Mouse (Mus musculus) spleen, postnatal 14 days (tissue): Measurements from ENCODE around the gene Akap13.
A peak's percentile ranks its signal among the peaks of the same experiment; 100 is the strongest.
"Not testable (repeated sequence)": the region's sequence is repeated elsewhere in the genome, so short reads cannot be mapped to it uniquely, and the experiment has no call there.

Source experiments
- DNase-seq, 2 experiments: peaks; one replicate each; pipeline ENCODE4 v3.0.0; 2021 to 2022; ENCODE audit warnings: low spot score in 2 of 2

Akap13 gene

GRCm38 (mm10) chr7:75715026-75715425, 259.7 kb downstream of the Akap13 start:
- DNase-seq: no peak

DNA sequence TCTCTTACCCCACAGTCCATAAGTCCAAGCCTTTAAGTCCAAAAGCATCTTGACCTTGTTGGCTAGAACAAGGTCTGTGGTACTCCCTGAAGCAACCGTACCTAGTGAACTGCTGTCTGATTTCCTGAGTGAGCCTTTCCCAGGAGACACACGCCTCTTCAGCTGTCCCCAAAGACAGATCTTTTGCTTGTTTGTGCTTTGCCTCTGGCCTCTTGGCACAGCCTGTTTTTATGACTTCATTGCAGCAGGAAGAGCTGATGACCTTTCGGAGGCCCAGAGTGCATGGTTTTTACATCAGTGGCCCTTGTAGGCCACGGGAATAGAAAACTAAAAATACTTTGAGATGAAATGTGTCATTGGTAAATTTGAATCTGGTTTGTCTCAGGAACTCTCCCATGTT, 260.6 kb downstream of the Akap13 start:
- DNase-seq: no peak

DNA sequence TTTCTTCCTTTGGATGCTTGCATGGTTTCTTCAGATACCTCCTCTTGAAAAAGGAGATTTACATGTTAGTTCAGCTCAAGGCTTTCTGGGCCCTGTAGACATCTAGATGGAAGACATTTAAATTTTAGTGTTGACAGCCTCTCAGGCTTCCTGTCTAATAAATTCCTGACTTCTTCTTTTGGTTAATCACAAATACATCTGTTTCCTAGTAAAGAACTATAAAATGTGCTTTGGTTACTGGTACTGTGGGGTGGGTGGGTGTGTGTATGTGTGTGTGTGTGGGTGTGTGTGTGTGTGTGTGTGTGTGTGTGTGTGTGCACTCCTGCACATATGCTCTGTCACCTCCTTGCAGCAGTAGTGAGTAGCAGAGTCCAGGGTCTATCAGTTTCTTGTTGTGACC, 262.0 kb downstream of the Akap13 start:
- no peak for DNase-seq

GRCm38 (mm10) chr7:75721302-75721701, 266.0 kb downstream of the Akap13 start:
- no peak for DNase-seq

GRCm38 (mm10) chr7:75724012-75724411, 268.7 kb downstream of the Akap13 start:
- DNase-seq: no peak

- no peak for DNase-seq
Observed at GRCm38 (mm10) chr7:75725899-75726298, 270.6 kb downstream of the Akap13 start.

- no peak for DNase-seq
Observed at GRCm38 (mm10) chr7:75726867-75727266, 271.5 kb downstream of the Akap13 start.

GRCm38 (mm10) chr7:75729652-75730051, 274.3 kb downstream of the Akap13 start:
- DNase-seq: no peak

- no peak for DNase-seq
Observed at GRCm38 (mm10) chr7:75730216-75730615, 274.9 kb downstream of the Akap13 start.

DNA sequence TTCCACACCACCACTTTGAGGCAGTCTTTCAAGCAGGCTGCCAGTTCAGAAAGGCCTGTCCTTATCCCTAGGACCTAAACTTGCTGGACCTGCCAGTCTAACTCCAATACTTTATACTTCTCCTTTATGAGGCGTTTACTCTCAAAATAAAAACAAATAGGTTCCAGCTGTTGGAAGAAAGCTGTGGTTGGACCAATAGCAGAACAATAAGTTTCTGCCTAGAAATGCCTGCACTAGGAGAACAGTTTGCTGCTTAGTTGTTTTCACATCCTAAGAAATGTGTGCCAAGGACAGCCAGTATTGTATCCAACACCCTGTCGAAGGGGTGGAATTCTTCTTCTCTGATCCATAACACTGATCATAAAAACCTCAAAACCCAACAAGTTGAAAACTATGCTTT, 276.6 kb downstream of the Akap13 start:
- DNase-seq: no peak

DNA sequence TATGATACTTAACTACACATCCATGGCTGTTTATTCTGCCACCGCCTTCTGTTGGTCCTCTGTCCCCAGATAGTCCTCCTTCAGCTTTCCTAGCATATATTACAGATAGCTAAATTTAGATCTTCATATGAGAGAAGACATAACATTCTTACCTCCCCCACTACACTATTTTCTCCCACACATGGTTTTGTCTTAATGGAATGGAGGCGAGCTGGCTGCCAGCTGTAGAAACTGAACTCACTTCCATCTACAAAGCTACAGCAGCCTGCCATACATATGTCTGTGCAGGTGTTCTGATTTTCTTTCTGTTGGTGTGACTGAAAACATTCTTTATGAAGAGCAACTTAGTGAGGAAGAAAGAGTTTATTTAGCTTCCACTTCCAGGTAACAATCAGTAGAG, 277.8 kb downstream of the Akap13 start:
- no peak for DNase-seq

GRCm38 (mm10) chr7:75739075-75739725, 283.9 kb downstream of the Akap13 start:
- peak; percentile 39 to 54 for DNase-seq

DNA sequence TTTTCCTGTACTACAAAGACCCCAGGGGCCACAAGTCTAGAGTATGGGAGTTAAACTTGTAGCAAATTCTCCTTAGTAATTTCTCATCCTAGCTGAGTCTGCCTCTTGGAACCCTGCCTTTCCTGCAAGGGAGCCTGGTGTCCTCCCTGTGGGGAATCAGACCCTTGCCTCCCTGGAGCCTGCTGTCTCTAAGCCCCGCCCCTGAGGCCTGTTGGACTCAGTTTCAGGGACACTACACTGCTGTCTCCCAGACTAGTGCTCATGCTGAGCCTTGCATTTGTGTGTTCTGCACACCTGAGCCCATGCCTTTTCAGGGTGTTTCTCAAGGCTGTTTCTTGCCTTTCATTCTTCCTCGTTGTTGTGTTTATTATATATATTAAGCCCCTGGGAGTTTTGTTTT, 289.2 kb downstream of the Akap13 start:
- no peak for DNase-seq

- no peak for DNase-seq
Observed at GRCm38 (mm10) chr7:75744978-75745638, 289.8 kb downstream of the Akap13 start.

DNA sequence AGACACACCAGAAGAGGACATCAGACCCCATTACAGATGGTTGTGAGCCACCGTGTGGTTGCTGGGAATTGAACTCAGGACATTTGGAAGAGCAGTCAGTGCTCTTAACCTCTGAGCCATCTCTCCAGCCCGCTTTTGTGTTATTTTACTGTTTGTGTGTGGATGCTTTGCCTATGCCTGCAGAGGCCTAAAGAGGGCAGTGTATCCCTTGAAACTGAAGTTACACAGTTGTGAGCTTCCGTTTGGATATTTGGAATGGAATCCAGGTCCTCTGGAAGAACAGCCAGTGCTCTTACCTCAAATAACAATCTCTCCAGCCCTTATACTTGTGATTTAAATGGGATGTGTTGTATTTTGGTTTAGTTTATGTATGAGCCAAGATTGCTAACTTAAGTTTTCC, 290.6 kb downstream of the Akap13 start:
- DNase-seq: not testable (repeated sequence)

DNA sequence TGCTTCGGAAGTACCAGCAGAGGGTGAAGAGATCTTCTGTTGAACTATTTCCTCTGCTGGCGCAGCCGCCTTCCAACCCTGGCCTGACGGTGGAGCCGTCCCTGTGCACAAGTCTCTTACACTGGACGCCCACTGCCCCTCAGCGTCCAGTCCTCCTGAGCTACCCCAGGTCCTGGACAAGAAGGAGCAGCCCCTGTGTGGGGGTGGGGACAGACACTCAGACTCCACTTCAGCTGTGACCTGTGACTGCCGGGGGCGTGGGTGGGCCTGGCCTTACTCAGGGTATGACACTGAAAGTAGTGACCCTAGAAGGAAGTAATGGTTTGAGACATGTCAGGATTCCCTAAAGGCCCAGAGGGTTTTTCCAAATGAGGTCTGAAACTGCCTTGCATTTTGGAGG, 295.2 kb downstream of the Akap13 start:
- no peak for DNase-seq

GRCm38 (mm10) chr7:75751161-75751803, 295.9 kb downstream of the Akap13 start:
- DNase-seq: no peak

DNA sequence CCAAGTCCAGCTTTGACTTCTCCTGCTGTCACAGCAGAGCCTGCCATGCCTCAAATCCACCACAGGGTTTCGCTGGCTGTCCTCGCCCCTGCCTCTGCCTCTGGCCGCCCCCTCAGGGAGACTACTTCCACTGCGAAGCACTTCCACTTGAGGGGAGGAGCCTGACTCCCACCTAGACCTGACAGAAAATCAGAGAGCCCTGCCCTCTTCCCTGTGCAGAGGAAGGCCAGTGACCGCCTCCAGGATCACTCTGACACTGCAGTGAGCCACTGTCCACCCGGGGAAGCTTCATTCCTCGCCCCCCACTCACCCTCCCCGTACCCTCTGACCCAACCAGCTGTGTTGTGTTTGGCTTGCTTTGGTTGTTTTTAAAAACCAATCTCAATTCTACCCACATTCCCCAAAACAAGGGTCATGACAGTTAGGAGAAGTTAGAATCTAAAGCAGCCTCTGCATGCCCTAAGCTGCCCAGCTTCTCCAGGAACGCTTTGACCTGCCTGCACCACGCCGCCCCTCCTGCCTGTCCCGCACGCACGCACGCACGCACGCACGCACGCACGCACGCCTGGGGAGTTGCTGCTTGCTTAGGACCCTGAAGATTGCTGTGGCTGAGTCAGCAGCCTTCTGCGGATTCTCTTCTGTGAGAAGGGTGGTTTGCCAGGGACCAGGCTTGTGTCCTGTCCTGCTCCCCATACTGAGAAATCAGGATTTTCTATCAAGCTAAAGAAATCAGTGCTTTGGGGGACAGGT, 297.3 kb downstream of the Akap13 start:
- DNase-seq: no peak

DNA sequence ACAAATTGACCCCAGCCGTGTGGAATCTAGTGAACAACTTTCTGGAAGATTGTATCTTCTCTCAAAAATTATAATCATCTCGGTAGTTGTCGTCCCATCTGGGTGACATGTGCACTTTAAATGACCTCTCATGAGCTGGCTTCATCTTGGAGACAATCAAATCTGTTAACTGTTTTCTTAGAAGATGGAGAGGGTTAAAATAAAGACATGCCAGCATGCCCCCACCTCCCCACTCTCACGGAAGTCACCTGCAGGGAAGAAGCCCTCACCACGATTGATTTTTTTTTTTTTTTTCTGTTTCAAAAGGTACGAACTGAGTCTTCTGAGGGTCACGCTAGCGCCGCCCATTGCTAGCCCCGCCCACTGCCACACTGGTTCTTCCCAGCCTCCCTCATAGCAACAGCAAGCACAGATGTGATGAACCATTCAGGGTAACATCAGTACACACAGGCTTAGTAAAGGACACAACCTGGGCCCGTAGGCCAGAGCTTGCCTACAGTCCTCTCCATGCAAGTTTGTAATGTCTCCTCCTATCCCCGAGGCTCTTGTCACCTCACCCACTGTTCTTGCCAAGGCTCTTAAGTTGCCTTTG, 298.0 kb downstream of the Akap13 start:
- no peak for DNase-seq

- no peak for DNase-seq
Observed at GRCm38 (mm10) chr7:75754587-75755499, 299.5 kb downstream of the Akap13 start.

- no peak for DNase-seq
Observed at GRCm38 (mm10) chr7:75755861-75756449, 300.6 kb downstream of the Akap13 start.
